ENCODE assay signal across 9 mouse cellular contexts in genomic region chr16:17254005-17254597, GRCm38 (mm10). TPM values are rescaled to one million over a fixed set of nuclear protein-coding genes. Genes with fewer than 3 reads are reported as not detected.
DNase-seq lines count a peak whose midpoint lies in the region; ATAC-seq and TF ChIP-seq lines count a peak whose summit lies in the region.
"Had no signal": no experiment of that assay in that cellular context is flagged by ENCODE, and none has a peak within 500 bp of the region (broad histone marks: within the 10 kb centered on the region; RNA-seq: fewer than 3 reads in every experiment).

No protein-coding gene starts in this region.

- H3K27me3 ChIP-seq in heart, embryonic 15.5 days: no peaks in the 10 kb centered on the region
- H3K27me3 ChIP-seq in midbrain, embryonic 11.5 days (ENCODE audit: control insufficient read depth, insufficient read depth, low read length): no peaks in the 10 kb centered on the region
- no peaks in the 10 kb centered on the region for H3K27me3 ChIP-seq in midbrain, postnatal 0 days (ENCODE audit: insufficient read depth, low read length)
- H3K27me3 ChIP-seq in forebrain, embryonic 16.5 days (replicated peaks; ENCODE audit: control insufficient read depth, insufficient read depth, low read length): no peaks in the 10 kb centered on the region

- TF ChIP-seq CTCF in midbrain, postnatal 0 days (IDR thresholded peaks at IDR 0.05): no peak

- H3K4me1 ChIP-seq in heart, embryonic 15.5 days (replicated peaks): peaks cover 64% of the 10 kb centered on the region
- H3K4me1 ChIP-seq in midbrain, embryonic 11.5 days (ENCODE audit: control insufficient read depth, insufficient read depth, low read length): peaks cover 27% of the 10 kb centered on the region
- H3K4me1 ChIP-seq in midbrain, postnatal 0 days (ENCODE audit: insufficient read depth, low read length): peaks cover 7% of the 10 kb centered on the region; the same call in 1 of the 2 replicates
- H3K4me1 ChIP-seq in forebrain, embryonic 16.5 days (replicated peaks; ENCODE audit: control insufficient read depth, insufficient read depth, low read length): peaks cover 26% of the 10 kb centered on the region

- 0 out of 2 replicates have a peak overlapping the region, but pooled peaks have one; percentile 14 for H3K27ac ChIP-seq in heart, embryonic 15.5 days
- H3K27ac ChIP-seq in midbrain, embryonic 11.5 days (ENCODE audit: low read depth, low read length): peak overlapping the region; percentile 48; the same call in 1 of the 2 replicates
- no peak overlapping the region for H3K27ac ChIP-seq in midbrain, postnatal 0 days (ENCODE audit: low read depth, low read length)
- no peak overlapping the region for H3K27ac ChIP-seq in forebrain, embryonic 16.5 days (ENCODE audit: low read length)

- WGBS in heart, embryonic 15.5 days: 21% methylated on average over 4 of the region's 4 CpGs
- WGBS in midbrain, embryonic 11.5 days: 12% methylated on average over 4 of the region's 4 CpGs
- WGBS in midbrain, postnatal 0 days: 18% methylated on average over 4 of the region's 4 CpGs
- 19% methylated on average over 4 of the region's 4 CpGs for WGBS in forebrain, embryonic 16.5 days

- DNase-seq in heart, adult 9 months (ENCODE audit: low spot score in 2 of 2): no peak
- DNase-seq in midbrain, embryonic 11.5 days (ENCODE audit: low spot score, missing footprints): no peak
- no peak for DNase-seq in midbrain, postnatal 0 days (ENCODE audit: low spot score)
- DNase-seq in natural killer cell, adult 2 months (ENCODE audit: low spot score in 2 of 2): no peak
- no peak for DNase-seq in right cerebral cortex, postnatal 4 days
- DNase-seq in thymus, postnatal 4 days: no peak
- DNase-seq: cerebellum, adult 11-12 months had no signal

- H3K9me3 ChIP-seq in heart, embryonic 15.5 days (replicated peaks): no peaks in the 10 kb centered on the region
- no peaks in the 10 kb centered on the region for H3K9me3 ChIP-seq in midbrain, embryonic 11.5 days (ENCODE audit: control insufficient read depth, low read length)
- no peaks in the 10 kb centered on the region for H3K9me3 ChIP-seq in midbrain, postnatal 0 days (ENCODE audit: low read length)
- H3K9me3 ChIP-seq in forebrain, embryonic 16.5 days (ENCODE audit: control insufficient read depth, low read length): no peaks in the 10 kb centered on the region

- H3K4me3 ChIP-seq in heart, embryonic 15.5 days: no peak overlapping the region
- H3K4me3 ChIP-seq in midbrain, embryonic 11.5 days (ENCODE audit: low read depth, low read length): no peak overlapping the region
- H3K4me3 ChIP-seq in midbrain, postnatal 0 days (ENCODE audit: low read depth, low read length): no peak overlapping the region
- H3K4me3 ChIP-seq in forebrain, embryonic 16.5 days (replicated peaks; ENCODE audit: low read length): no peak overlapping the region

- peak overlapping the region; percentile 26; the same call in 1 of the 2 replicates for H3K4me2 ChIP-seq in heart, embryonic 15.5 days
- peak overlapping the region; percentile 19 for H3K4me2 ChIP-seq in midbrain, embryonic 11.5 days
- no peak overlapping the region for H3K4me2 ChIP-seq in midbrain, postnatal 0 days (ENCODE audit: low read depth, low read length, poor library complexity, severe bottlenecking)
- H3K4me2 ChIP-seq in forebrain, embryonic 16.5 days (ENCODE audit: low read length): no peak overlapping the region

- peaks cover 30% of the 10 kb centered on the region for H3K36me3 ChIP-seq in heart, embryonic 15.5 days
- peaks cover 15% of the 10 kb centered on the region for H3K36me3 ChIP-seq in midbrain, embryonic 11.5 days (ENCODE audit: control insufficient read depth, insufficient read depth, low read length)
- peaks cover 27% of the 10 kb centered on the region for H3K36me3 ChIP-seq in midbrain, postnatal 0 days (ENCODE audit: insufficient read depth, low read length)
- H3K36me3 ChIP-seq in forebrain, embryonic 16.5 days (ENCODE audit: control insufficient read depth, insufficient read depth): 0 out of 2 replicates have a peak, but pooled peaks cover 7% of the 10 kb centered on the region

- 0 out of 2 replicates have a peak, but pooled peaks have one; percentile 12 for ATAC-seq in heart, embryonic 15.5 days (replicated peaks; ENCODE audit: insufficient number of reproducible peaks, insufficient read depth, low FRiP score, low read depth)
- peak; percentile 60 for ATAC-seq in midbrain, embryonic 11.5 days (ENCODE audit: low FRiP score)
- ATAC-seq in midbrain, postnatal 0 days (ENCODE audit: low FRiP score): no peak
- ATAC-seq in forebrain, embryonic 16.5 days: peak; percentile 16; the same call in 1 of the 2 replicates

- H3K9ac ChIP-seq in heart, embryonic 15.5 days: no peak overlapping the region
- 0 out of 2 replicates have a peak overlapping the region, but pooled peaks have one; percentile 16 for H3K9ac ChIP-seq in midbrain, embryonic 11.5 days (ENCODE audit: low read length)
- no peak overlapping the region for H3K9ac ChIP-seq in midbrain, postnatal 0 days (replicated peaks; ENCODE audit: low read length, poor library complexity, severe bottlenecking)
- H3K9ac ChIP-seq in forebrain, embryonic 16.5 days (replicated peaks; ENCODE audit: low read depth, low read length): no peak overlapping the region

RNA-seq across cellular contexts. Expression of gene Hic2, which starts 20.7 kb away (rescaled TPM):
- polyA plus RNA-seq in heart, embryonic 15.5 days (2015; fragmentation: Nextera tagmentation; extraction: Ambion mirVana): 3.2 and 4.0 TPM in 2 replicates
- 10.3 and 10.8 TPM in 2 replicates for polyA plus RNA-seq in midbrain, embryonic 11.5 days (2014; fragmentation: Nextera tagmentation; extraction: Ambion mirVana)
- total RNA-seq in midbrain, postnatal 0 days (2014; rRNA removed): 13.8 and 14.6 TPM in 2 replicates
- polyA plus RNA-seq in midbrain, postnatal 0 days (2015; fragmentation: Nextera tagmentation; extraction: Ambion mirVana): 4.0 and 5.4 TPM in 2 replicates
- 7.1 and 9.4 TPM in 2 replicates for polyA plus RNA-seq in forebrain, embryonic 16.5 days (2015; fragmentation: Nextera tagmentation; extraction: Ambion mirVana)

RNA-seq across cellular contexts. Expression of gene Tmem191c, which starts 21.8 kb away (rescaled TPM):
- 9.2 and 11.6 TPM in 2 replicates for polyA plus RNA-seq in heart, embryonic 15.5 days (2015; fragmentation: Nextera tagmentation; extraction: Ambion mirVana)
- polyA plus RNA-seq in midbrain, embryonic 11.5 days (2014; fragmentation: Nextera tagmentation; extraction: Ambion mirVana): 6.8 and 7.4 TPM in 2 replicates
- 79.4 and 80.4 TPM in 2 replicates for total RNA-seq in midbrain, postnatal 0 days (2014; rRNA removed)
- polyA plus RNA-seq in midbrain, postnatal 0 days (2015; fragmentation: Nextera tagmentation; extraction: Ambion mirVana): 126 and 133 TPM in 2 replicates
- 23.0 and 43.0 TPM in 2 replicates for polyA plus RNA-seq in forebrain, embryonic 16.5 days (2015; fragmentation: Nextera tagmentation; extraction: Ambion mirVana)

RNA-seq across cellular contexts. Expression of gene Rimbp3, which starts 45.7 kb away (rescaled TPM):
- polyA plus RNA-seq in heart, embryonic 15.5 days (2015; fragmentation: Nextera tagmentation; extraction: Ambion mirVana): 0.13 and 0.30 TPM in 2 replicates
- polyA plus RNA-seq in midbrain, embryonic 11.5 days (2014; fragmentation: Nextera tagmentation; extraction: Ambion mirVana): 1.2 and 1.7 TPM in 2 replicates
- 4.9 and 6.0 TPM in 2 replicates for total RNA-seq in midbrain, postnatal 0 days (2014; rRNA removed)
- 1.4 and 1.7 TPM in 2 replicates for polyA plus RNA-seq in midbrain, postnatal 0 days (2015; fragmentation: Nextera tagmentation; extraction: Ambion mirVana)
- polyA plus RNA-seq in forebrain, embryonic 16.5 days (2015; fragmentation: Nextera tagmentation; extraction: Ambion mirVana): 1.8 and 2.3 TPM in 2 replicates

RNA-seq across cellular contexts. Expression of gene Ube2l3, which starts 51.7 kb away (rescaled TPM):
- 255 and 264 TPM in 2 replicates for polyA plus RNA-seq in heart, embryonic 15.5 days (2015; fragmentation: Nextera tagmentation; extraction: Ambion mirVana)
- 429 and 446 TPM in 2 replicates for polyA plus RNA-seq in midbrain, embryonic 11.5 days (2014; fragmentation: Nextera tagmentation; extraction: Ambion mirVana)
- total RNA-seq in midbrain, postnatal 0 days (2014; rRNA removed): 108 and 111 TPM in 2 replicates
- 300 and 310 TPM in 2 replicates for polyA plus RNA-seq in midbrain, postnatal 0 days (2015; fragmentation: Nextera tagmentation; extraction: Ambion mirVana)
- 298 and 325 TPM in 2 replicates for polyA plus RNA-seq in forebrain, embryonic 16.5 days (2015; fragmentation: Nextera tagmentation; extraction: Ambion mirVana)

Comparison
In these comparisons a context has a peak if more than half of its experiments do, and no peak if none do; other contexts are left out.
1. H3K27ac ChIP-seq: peak in heart, embryonic 15.5 days (single experiment) and midbrain, embryonic 11.5 days (single experiment); none in midbrain, postnatal 0 days (single experiment) and forebrain, embryonic 16.5 days (single experiment).
2. H3K4me2 ChIP-seq: peak in heart, embryonic 15.5 days (single experiment) and midbrain, embryonic 11.5 days (single experiment); none in midbrain, postnatal 0 days (single experiment) and forebrain, embryonic 16.5 days (single experiment).